Mouse (Mus musculus): Measurements from ENCODE around the gene Gm6169. TPM values are rescaled to one million over a fixed set of nuclear protein-coding genes. Genes with fewer than 3 reads are reported as not detected.

Gene Gm6169
- polyA plus RNA-seq, 1 experiment from 2014 or later, result 0.94 TPM

GRCm38 (mm10) chr13:97088183-97088582, 10.9 kb downstream of the Gm6169 start:
- no peak overlapping the region for H3K4me3 ChIP-seq
- no peak overlapping the region for H3K4me2 ChIP-seq
- no peaks in the 10 kb centered on the region for H3K4me1 ChIP-seq
- WGBS, result 58% methylated on average over 3 of the region's 3 CpGs
- H3K27ac ChIP-seq, result no peak overlapping the region
- H3K9ac ChIP-seq, result no peak overlapping the region
- H3K27me3 ChIP-seq, result no peaks in the 10 kb centered on the region
- H3K36me3 ChIP-seq (ENCODE audit: poor library complexity, severe bottlenecking), result no peaks in the 10 kb centered on the region
- ATAC-seq, result no peak
- no peaks in the 10 kb centered on the region for H3K9me3 ChIP-seq (replicated peaks)

GRCm38 (mm10) chr13:97087421-97087820, 11.6 kb downstream of the Gm6169 start:
- Histone ChIP-seq H3K27ac (no peak overlapping the region), H3K4me1 (no peaks in the 10 kb centered on the region), H3K36me3 (ENCODE audit: poor library complexity, severe bottlenecking) (no peaks in the 10 kb centered on the region), H3K4me2 (no peak overlapping the region), H3K4me3 (no peak overlapping the region), H3K9ac (no peak overlapping the region), H3K9me3 (replicated peaks) (no peaks in the 10 kb centered on the region), H3K27me3 (no peaks in the 10 kb centered on the region)
- 95% methylated on average over 6 of the region's 6 CpGs for WGBS
- ATAC-seq, result no peak

GRCm38 (mm10) chr13:97086316-97086715, 12.7 kb downstream of the Gm6169 start:
- Histone ChIP-seq H3K4me2 (no peak overlapping the region), H3K36me3 (ENCODE audit: poor library complexity, severe bottlenecking) (no peaks in the 10 kb centered on the region), H3K4me3 (no peak overlapping the region), H3K9me3 (replicated peaks) (no peaks in the 10 kb centered on the region), H3K4me1 (no peaks in the 10 kb centered on the region), H3K27ac (no peak overlapping the region), H3K27me3 (no peaks in the 10 kb centered on the region), H3K9ac (no peak overlapping the region)
- no peak for ATAC-seq
- 67% methylated on average over 8 of the region's 9 CpGs for WGBS

- H3K9me3 ChIP-seq (replicated peaks), result no peaks in the 10 kb centered on the region
Observed at GRCm38 (mm10) chr13:97082432-97082831, 16.6 kb downstream of the Gm6169 start.

DNA sequence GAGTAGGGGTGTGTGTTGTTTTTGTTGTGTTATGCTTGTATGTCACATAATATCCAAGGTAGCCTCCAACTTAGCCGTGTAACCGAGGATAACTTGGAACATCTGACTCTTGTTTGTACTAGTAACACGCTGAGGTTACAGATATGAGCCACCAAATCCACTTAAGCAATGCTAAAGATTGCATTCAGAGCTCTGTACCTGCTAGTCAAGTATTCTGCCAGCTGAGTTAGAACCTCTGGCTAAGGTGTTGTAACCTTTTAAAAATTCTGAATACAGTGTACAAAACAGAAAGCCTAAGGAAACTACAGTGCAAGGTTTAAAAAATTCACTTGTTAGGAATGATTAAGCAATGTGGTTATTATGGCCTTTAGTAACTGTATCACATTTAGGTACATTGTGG, 18.4 kb downstream of the Gm6169 start:
- Histone ChIP-seq H3K27me3 (no peaks in the 10 kb centered on the region), H3K9ac (no peak overlapping the region), H3K4me3 (no peak overlapping the region), H3K36me3 (ENCODE audit: poor library complexity, severe bottlenecking) (no peaks in the 10 kb centered on the region), H3K4me2 (no peak overlapping the region), H3K27ac (no peak overlapping the region), H3K9me3 (replicated peaks) (no peaks in the 10 kb centered on the region), H3K4me1 (no peaks in the 10 kb centered on the region)
- WGBS, result 95% methylated on average over 3 of the region's 3 CpGs
- ATAC-seq, result no peak

More at GRCm38 (mm10) chr13:97082432-97082831, 16.6 kb downstream of the Gm6169 start:
- Histone ChIP-seq H3K4me1 (no peaks in the 10 kb centered on the region), H3K9ac (no peak overlapping the region), H3K27ac (no peak overlapping the region), H3K27me3 (no peaks in the 10 kb centered on the region), H3K4me3 (no peak overlapping the region), H3K4me2 (no peak overlapping the region), H3K36me3 (ENCODE audit: poor library complexity, severe bottlenecking) (no peaks in the 10 kb centered on the region)
- WGBS, result 92% methylated on average over 7 of the region's 7 CpGs
- no peak for ATAC-seq

GRCm38 (mm10) chr13:97080201-97080600, 18.8 kb downstream of the Gm6169 start:
- 80% methylated on average over 2 of the region's 2 CpGs for WGBS
- Histone ChIP-seq H3K27me3 (no peaks in the 10 kb centered on the region), H3K36me3 (ENCODE audit: poor library complexity, severe bottlenecking) (no peaks in the 10 kb centered on the region), H3K27ac (no peak overlapping the region), H3K4me2 (no peak overlapping the region), H3K9ac (no peak overlapping the region), H3K9me3 (replicated peaks) (no peaks in the 10 kb centered on the region), H3K4me1 (no peaks in the 10 kb centered on the region), H3K4me3 (no peak overlapping the region)
- no peak for ATAC-seq

- Histone ChIP-seq H3K9ac (no peak overlapping the region), H3K4me3 (no peak overlapping the region), H3K4me1 (no peaks in the 10 kb centered on the region), H3K27ac (no peak overlapping the region), H3K27me3 (no peaks in the 10 kb centered on the region; the same call in 1 of the 2 replicates), H3K36me3 (ENCODE audit: poor library complexity, severe bottlenecking) (no peaks in the 10 kb centered on the region), H3K9me3 (replicated peaks) (no peaks in the 10 kb centered on the region), H3K4me2 (no peak overlapping the region)
- 96% methylated on average over 2 of the region's 2 CpGs for WGBS
- ATAC-seq, result no peak
Observed at GRCm38 (mm10) chr13:97077556-97077955, 21.5 kb downstream of the Gm6169 start.

DNA sequence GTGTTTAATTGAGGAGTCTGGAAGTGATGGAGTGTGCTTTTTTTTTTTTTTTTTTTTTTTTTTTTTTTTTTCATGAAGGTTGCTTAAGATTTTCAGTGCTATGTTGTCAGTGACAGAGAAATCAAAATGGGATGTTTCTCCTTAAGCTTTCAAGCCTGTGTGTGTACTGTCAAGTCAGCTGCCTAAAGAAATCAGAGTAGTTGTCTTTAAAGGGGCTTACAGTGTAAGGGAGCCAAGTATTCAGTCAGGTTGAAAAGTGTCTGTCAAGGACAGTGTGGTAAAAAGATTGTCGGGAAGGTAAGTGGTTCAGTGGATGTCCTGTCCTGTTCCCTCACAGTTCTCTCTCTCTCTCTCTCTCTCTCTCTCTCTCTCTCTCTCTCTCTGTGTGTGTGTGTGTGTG, 25.5 kb downstream of the Gm6169 start:
- H3K9me3 ChIP-seq (replicated peaks), result no peaks in the 10 kb centered on the region
- H3K27ac ChIP-seq, result no peak overlapping the region
- H3K27me3 ChIP-seq, result peaks cover 13% of the 10 kb centered on the region
- H3K4me2 ChIP-seq, result no peak overlapping the region
- H3K36me3 ChIP-seq (ENCODE audit: poor library complexity, severe bottlenecking), result no peaks in the 10 kb centered on the region
- H3K4me3 ChIP-seq, result no peak overlapping the region
- no peak overlapping the region for H3K9ac ChIP-seq
- no peak for ATAC-seq
- H3K4me1 ChIP-seq, result peaks cover 3% of the 10 kb centered on the region; the same call in 1 of the 2 replicates
- WGBS, result 40% methylated on average over 1 of the region's 1 CpGs

DNA sequence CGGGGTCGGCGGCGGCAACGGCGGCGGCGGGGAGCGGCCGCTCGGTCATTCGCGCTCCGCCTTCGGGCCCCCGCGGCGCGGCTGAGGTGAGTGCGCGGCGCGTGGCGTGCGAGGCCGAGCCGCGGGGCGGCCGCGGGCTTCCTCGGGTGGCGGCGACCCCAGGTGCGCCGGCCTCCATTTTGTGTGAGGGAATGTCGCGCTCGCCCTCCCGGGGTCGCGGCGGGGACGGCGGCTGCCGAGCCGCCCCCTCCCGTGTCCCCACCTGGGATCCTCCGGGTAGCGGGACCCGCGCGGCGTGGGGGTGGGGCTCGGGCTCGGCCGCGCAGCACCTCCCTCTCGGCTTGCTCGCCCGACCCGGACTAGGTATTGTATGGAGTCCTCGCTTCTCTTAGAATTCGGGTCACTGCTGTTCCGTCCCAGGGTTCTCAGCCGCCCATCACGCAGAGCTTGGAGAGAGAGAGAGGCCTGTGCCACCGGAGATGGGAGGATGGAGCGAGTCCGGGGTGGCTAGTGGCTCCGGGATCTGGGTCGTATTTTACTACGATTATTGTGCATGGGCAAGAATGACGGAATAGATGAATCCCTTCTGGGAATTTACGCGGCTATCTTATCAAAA, 27.3 kb downstream of the Gm6169 start:
- peak overlapping the region; percentile 71 for H3K4me3 ChIP-seq
- H3K27ac ChIP-seq, result peak overlapping the region; percentile 69
- H3K4me1 ChIP-seq, result peaks cover 8% of the 10 kb centered on the region; the same call in 1 of the 2 replicates
- peak overlapping the region; percentile 86 for H3K4me2 ChIP-seq
- no peaks in the 10 kb centered on the region for H3K9me3 ChIP-seq (replicated peaks)
- peaks cover 23% of the 10 kb centered on the region for H3K27me3 ChIP-seq
- H3K36me3 ChIP-seq (ENCODE audit: poor library complexity, severe bottlenecking), result no peaks in the 10 kb centered on the region
- WGBS, result 1% methylated on average over 57 of the region's 76 CpGs
- ATAC-seq, result peak; percentile 85
- H3K9ac ChIP-seq, result peak overlapping the region; percentile 77

DNA sequence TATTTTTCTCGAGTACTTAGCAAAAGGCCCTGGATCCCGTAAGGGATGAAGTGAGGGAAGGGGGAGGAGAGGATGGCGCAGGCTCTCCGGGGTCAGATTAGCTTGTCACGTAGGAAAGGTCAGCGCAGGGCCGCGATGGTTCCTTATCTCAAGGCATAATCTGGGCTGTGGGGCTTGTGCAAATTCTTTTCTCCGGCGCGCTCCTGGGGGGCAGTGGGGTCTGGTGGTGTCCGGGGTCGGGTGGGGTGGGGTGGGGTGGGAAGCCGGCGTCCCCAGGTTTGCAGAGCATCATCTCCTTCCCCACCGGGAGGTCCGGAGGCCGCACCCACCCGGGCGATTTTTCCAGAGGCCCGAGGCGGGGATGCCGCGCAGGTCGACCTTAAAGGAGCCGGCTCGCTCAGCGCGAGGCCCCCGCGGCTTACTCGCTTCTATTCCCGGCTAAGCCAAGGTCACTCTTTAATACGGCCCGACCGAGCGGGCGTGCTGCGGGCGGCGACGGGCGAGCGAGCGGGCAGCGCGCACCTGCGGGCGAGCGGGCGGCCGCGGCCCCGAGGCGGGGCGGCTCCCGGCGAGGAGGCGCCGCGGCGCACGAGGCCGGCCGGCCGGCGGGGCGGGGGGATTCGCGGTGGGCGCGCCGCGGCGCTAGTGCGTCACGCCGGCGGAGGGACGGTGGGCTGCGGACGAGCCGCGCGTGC, 28.0 kb downstream of the Gm6169 start:
- H3K27me3 ChIP-seq, result peaks cover 25% of the 10 kb centered on the region
- peaks cover 8% of the 10 kb centered on the region; the same call in 1 of the 2 replicates for H3K4me1 ChIP-seq
- peak overlapping the region; percentile 77 for H3K9ac ChIP-seq
- H3K27ac ChIP-seq, result peak overlapping the region; percentile 69
- under 1% methylated on average over 83 of the region's 85 CpGs for WGBS
- H3K4me3 ChIP-seq, result peak overlapping the region; percentile 71
- H3K9me3 ChIP-seq (replicated peaks), result no peaks in the 10 kb centered on the region
- peak overlapping the region; percentile 86 for H3K4me2 ChIP-seq
- H3K36me3 ChIP-seq (ENCODE audit: poor library complexity, severe bottlenecking), result no peaks in the 10 kb centered on the region
- peak; percentile 85 for ATAC-seq

GRCm38 (mm10) chr13:97068151-97068550, 30.9 kb downstream of the Gm6169 start:
- H3K4me2 ChIP-seq, result no peak overlapping the region
- peaks cover 25% of the 10 kb centered on the region for H3K27me3 ChIP-seq
- H3K4me3 ChIP-seq, result no peak overlapping the region
- H3K9me3 ChIP-seq (replicated peaks), result no peaks in the 10 kb centered on the region
- H3K27ac ChIP-seq, result no peak overlapping the region
- peaks cover 8% of the 10 kb centered on the region; the same call in 1 of the 2 replicates for H3K4me1 ChIP-seq
- 24% methylated on average over 8 of the region's 8 CpGs for WGBS
- ATAC-seq, result no peak
- no peaks in the 10 kb centered on the region for H3K36me3 ChIP-seq (ENCODE audit: poor library complexity, severe bottlenecking)
- no peak overlapping the region for H3K9ac ChIP-seq

- Histone ChIP-seq H3K9ac (no peak overlapping the region), H3K4me1 (peaks cover 8% of the 10 kb centered on the region; the same call in 1 of the 2 replicates), H3K4me3 (no peak overlapping the region), H3K4me2 (no peak overlapping the region), H3K36me3 (ENCODE audit: poor library complexity, severe bottlenecking) (no peaks in the 10 kb centered on the region), H3K9me3 (replicated peaks) (no peaks in the 10 kb centered on the region), H3K27me3 (peaks cover 25% of the 10 kb centered on the region), H3K27ac (no peak overlapping the region)
- ATAC-seq, result no peak
- WGBS, result 5% methylated on average over 6 of the region's 6 CpGs
Observed at GRCm38 (mm10) chr13:97067691-97068090, 31.3 kb downstream of the Gm6169 start.
